Mouse (Mus musculus): ENCODE results near the gene Gstm2. TPM values are rescaled to one million over a fixed set of nuclear protein-coding genes. Genes with fewer than 3 reads are reported as not detected.
"Not testable (repeated sequence)": the region's sequence is repeated elsewhere in the genome, so short reads cannot be mapped to it uniquely, and the experiment has no call there.

Gstm2 gene
- polyA plus RNA-seq, 1 experiment from 2014 or later = 4.2 TPM

DNA sequence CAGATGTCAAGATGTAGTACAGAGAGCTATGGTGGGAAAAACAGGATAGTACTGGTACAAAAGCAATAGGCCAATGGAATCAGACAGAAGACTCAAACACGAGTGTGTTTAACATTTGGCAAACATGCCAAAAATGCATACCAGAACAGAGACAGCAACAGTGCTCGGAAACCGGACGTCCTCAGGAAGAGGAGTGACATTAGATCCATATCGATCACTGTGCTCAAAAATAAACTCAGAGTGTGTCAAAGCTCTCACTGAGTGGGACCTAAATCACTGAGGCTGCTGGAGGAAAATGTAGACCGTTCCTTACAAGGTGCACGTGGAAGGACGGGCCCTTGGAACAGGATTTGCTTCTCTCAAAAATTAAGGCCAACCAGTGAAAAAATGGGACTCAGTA, 15.8 kb upstream of the Gstm2 start:
- Histone ChIP-seq H3K27ac (ENCODE audit: low read length) (no peak overlapping the region), H3K9me3 (ENCODE audit: control insufficient read depth, low read length) (no peaks in the 10 kb centered on the region), H3K4me1 (replicated peaks; ENCODE audit: control insufficient read depth, insufficient read depth, low read length) (no peaks in the 10 kb centered on the region), H3K9ac (replicated peaks; ENCODE audit: low read depth, low read length) (no peak overlapping the region), H3K4me2 (ENCODE audit: low read length) (no peak overlapping the region), H3K4me3 (replicated peaks; ENCODE audit: low read length) (no peak overlapping the region), H3K36me3 (ENCODE audit: control insufficient read depth, insufficient read depth) (no peaks in the 10 kb centered on the region), H3K27me3 (replicated peaks; ENCODE audit: control insufficient read depth, insufficient read depth, low read length) (no peaks in the 10 kb centered on the region)
- ATAC-seq = no peak
- 88% methylated on average over 8 of the region's 8 CpGs for WGBS

DNA sequence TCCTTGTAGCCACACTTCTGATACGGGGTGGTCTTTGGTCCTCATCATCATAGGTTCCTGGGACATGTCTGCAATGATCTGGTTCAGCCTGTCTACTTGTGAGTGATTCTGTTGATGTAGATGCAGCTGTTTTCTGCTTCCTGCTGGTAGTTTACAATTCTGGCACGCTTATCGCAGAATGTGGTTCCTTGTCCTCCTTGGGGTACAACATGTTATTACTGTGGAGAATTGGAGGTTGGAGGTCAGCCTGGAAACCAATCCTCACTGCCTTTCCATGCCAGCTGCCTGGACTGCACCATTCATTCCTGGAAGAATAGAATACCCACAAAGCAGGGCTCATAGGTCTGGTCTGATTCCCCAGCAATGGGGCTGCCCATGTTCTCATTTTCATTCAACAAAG, 13.2 kb upstream of the Gstm2 start:
- Histone ChIP-seq H3K9ac (replicated peaks; ENCODE audit: low read depth, low read length) (no peak overlapping the region), H3K9me3 (ENCODE audit: control insufficient read depth, low read length) (no peaks in the 10 kb centered on the region), H3K36me3 (ENCODE audit: control insufficient read depth, insufficient read depth) (no peaks in the 10 kb centered on the region), H3K4me3 (replicated peaks; ENCODE audit: low read length) (no peak overlapping the region), H3K27me3 (replicated peaks; ENCODE audit: control insufficient read depth, insufficient read depth, low read length) (no peaks in the 10 kb centered on the region), H3K4me1 (replicated peaks; ENCODE audit: control insufficient read depth, insufficient read depth, low read length) (no peaks in the 10 kb centered on the region), H3K4me2 (ENCODE audit: low read length) (no peak overlapping the region), H3K27ac (ENCODE audit: low read length) (no peak overlapping the region)
- WGBS = 94% methylated on average over 3 of the region's 3 CpGs
- ATAC-seq = no peak

DNA sequence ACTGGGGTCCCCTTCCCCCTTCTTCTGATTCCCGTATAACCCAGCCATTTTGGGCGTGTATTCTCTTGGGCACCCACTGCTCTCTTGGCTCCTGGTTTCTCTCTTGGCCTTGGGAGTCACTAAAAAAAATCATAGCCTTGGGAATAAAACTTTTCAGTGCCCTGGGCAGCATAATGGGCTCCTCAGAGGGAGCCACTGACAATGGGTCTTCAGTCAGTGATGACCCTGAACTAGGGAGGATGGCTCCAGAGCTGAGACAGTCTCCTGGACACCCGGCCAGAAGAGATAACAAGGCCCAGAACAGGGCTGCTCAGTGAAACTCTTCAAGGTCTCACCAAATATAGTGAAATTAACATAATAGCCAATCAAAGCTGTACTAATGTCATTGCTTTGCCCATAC, 12.3 kb upstream of the Gstm2 start:
- WGBS = 86% methylated on average over 3 of the region's 3 CpGs
- Histone ChIP-seq H3K36me3 (ENCODE audit: control insufficient read depth, insufficient read depth) (no peaks in the 10 kb centered on the region), H3K9me3 (ENCODE audit: control insufficient read depth, low read length) (no peaks in the 10 kb centered on the region), H3K27me3 (replicated peaks; ENCODE audit: control insufficient read depth, insufficient read depth, low read length) (no peaks in the 10 kb centered on the region), H3K4me1 (replicated peaks; ENCODE audit: control insufficient read depth, insufficient read depth, low read length) (no peaks in the 10 kb centered on the region), H3K4me3 (replicated peaks; ENCODE audit: low read length) (no peak overlapping the region), H3K4me2 (ENCODE audit: low read length) (no peak overlapping the region), H3K9ac (replicated peaks; ENCODE audit: low read depth, low read length) (no peak overlapping the region), H3K27ac (ENCODE audit: low read length) (no peak overlapping the region)
- ATAC-seq = no peak

- H3K4me1 ChIP-seq (replicated peaks; ENCODE audit: control insufficient read depth, insufficient read depth, low read length) = no peaks in the 10 kb centered on the region
- no peak overlapping the region for H3K4me3 ChIP-seq (replicated peaks; ENCODE audit: low read length)
- no peaks in the 10 kb centered on the region for H3K27me3 ChIP-seq (replicated peaks; ENCODE audit: control insufficient read depth, insufficient read depth, low read length)
- ATAC-seq = no peak
- no peak overlapping the region for H3K27ac ChIP-seq (ENCODE audit: low read length)
- H3K9me3 ChIP-seq (ENCODE audit: control insufficient read depth, low read length) = no peaks in the 10 kb centered on the region
- WGBS = 87% methylated on average over 4 of the region's 4 CpGs
- H3K9ac ChIP-seq (replicated peaks; ENCODE audit: low read depth, low read length) = no peak overlapping the region
- H3K4me2 ChIP-seq (ENCODE audit: low read length) = no peak overlapping the region
- no peaks in the 10 kb centered on the region for H3K36me3 ChIP-seq (ENCODE audit: control insufficient read depth, insufficient read depth)
Observed at GRCm38 (mm10) chr3:107996576-107996975, 10.3 kb upstream of the Gstm2 start.

DNA sequence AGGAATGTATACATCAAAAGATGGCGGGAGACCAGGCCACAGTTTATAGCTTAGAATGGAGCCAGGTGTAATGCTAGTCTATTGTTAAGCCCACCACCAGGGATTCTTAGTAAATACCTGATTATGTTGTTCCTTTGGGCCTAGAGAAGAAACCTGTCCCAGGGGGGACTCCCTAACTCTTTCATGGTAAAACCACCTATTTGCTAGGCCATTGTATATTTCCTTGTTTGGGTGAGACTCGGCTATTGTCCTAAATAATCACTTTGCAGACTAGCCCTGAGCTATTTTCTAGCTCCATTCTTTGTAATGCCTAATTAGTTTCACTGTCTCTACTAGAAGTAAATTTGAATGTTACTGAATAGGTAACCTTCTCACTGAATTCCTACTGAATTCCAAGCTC, 9.7 kb upstream of the Gstm2 start:
- not testable (repeated sequence) for H3K4me3 ChIP-seq (replicated peaks; ENCODE audit: low read length); ATAC-seq
- 58% methylated on average over 2 of the region's 2 CpGs for WGBS

GRCm38 (mm10) chr3:107985141-107985540, 1.1 kb downstream of the Gstm2 start:
- H3K4me3 ChIP-seq (replicated peaks; ENCODE audit: low read length) = not testable (repeated sequence)
- WGBS = 96% methylated on average over 2 of the region's 2 CpGs

More for the DNA sequence above, 9.7 kb upstream of the Gstm2 start:
- H3K27ac ChIP-seq (ENCODE audit: low read length); H3K36me3 ChIP-seq (ENCODE audit: control insufficient read depth, insufficient read depth); H3K4me1 ChIP-seq (replicated peaks; ENCODE audit: control insufficient read depth, insufficient read depth, low read length); H3K9me3 ChIP-seq (ENCODE audit: control insufficient read depth, low read length); H3K27me3 ChIP-seq (replicated peaks; ENCODE audit: control insufficient read depth, insufficient read depth, low read length); H3K9ac ChIP-seq (replicated peaks; ENCODE audit: low read depth, low read length); H3K4me2 ChIP-seq (ENCODE audit: low read length): not testable (repeated sequence)

GRCm38 (mm10) chr3:107984471-107984870, 1.8 kb downstream of the Gstm2 start:
- H3K4me1 ChIP-seq (replicated peaks; ENCODE audit: control insufficient read depth, insufficient read depth, low read length) = no peaks in the 10 kb centered on the region
- WGBS = 91% methylated on average over 5 of the region's 5 CpGs
- H3K4me3 ChIP-seq (replicated peaks; ENCODE audit: low read length) = no peak overlapping the region
- H3K27me3 ChIP-seq (replicated peaks; ENCODE audit: control insufficient read depth, insufficient read depth, low read length) = no peaks in the 10 kb centered on the region
- no peak overlapping the region for H3K27ac ChIP-seq (ENCODE audit: low read length)
- no peak overlapping the region for H3K4me2 ChIP-seq (ENCODE audit: low read length)
- H3K36me3 ChIP-seq (ENCODE audit: control insufficient read depth, insufficient read depth) = no peaks in the 10 kb centered on the region
- no peaks in the 10 kb centered on the region for H3K9me3 ChIP-seq (ENCODE audit: control insufficient read depth, low read length)
- no peak overlapping the region for H3K9ac ChIP-seq (replicated peaks; ENCODE audit: low read depth, low read length)
- ATAC-seq = no peak

More at GRCm38 (mm10) chr3:107985141-107985540, 1.1 kb downstream of the Gstm2 start:
- not testable (repeated sequence) for H3K9ac ChIP-seq (replicated peaks; ENCODE audit: low read depth, low read length); H3K27me3 ChIP-seq (replicated peaks; ENCODE audit: control insufficient read depth, insufficient read depth, low read length); ATAC-seq; H3K4me2 ChIP-seq (ENCODE audit: low read length); H3K9me3 ChIP-seq (ENCODE audit: control insufficient read depth, low read length); H3K36me3 ChIP-seq (ENCODE audit: control insufficient read depth, insufficient read depth); H3K27ac ChIP-seq (ENCODE audit: low read length); H3K4me1 ChIP-seq (replicated peaks; ENCODE audit: control insufficient read depth, insufficient read depth, low read length)

GRCm38 (mm10) chr3:107983771-107984170, 2.5 kb downstream of the Gstm2 start:
- no peaks in the 10 kb centered on the region for H3K27me3 ChIP-seq (replicated peaks; ENCODE audit: control insufficient read depth, insufficient read depth, low read length)
- H3K9ac ChIP-seq (replicated peaks; ENCODE audit: low read depth, low read length) = no peak overlapping the region
- no peak overlapping the region for H3K4me3 ChIP-seq (replicated peaks; ENCODE audit: low read length)
- no peaks in the 10 kb centered on the region for H3K9me3 ChIP-seq (ENCODE audit: control insufficient read depth, low read length)
- H3K27ac ChIP-seq (ENCODE audit: low read length) = no peak overlapping the region
- WGBS = 64% methylated on average over 3 of the region's 3 CpGs
- H3K36me3 ChIP-seq (ENCODE audit: control insufficient read depth, insufficient read depth) = no peaks in the 10 kb centered on the region
- no peaks in the 10 kb centered on the region for H3K4me1 ChIP-seq (replicated peaks; ENCODE audit: control insufficient read depth, insufficient read depth, low read length)
- ATAC-seq = no peak
- no peak overlapping the region for H3K4me2 ChIP-seq (ENCODE audit: low read length)

- no peak overlapping the region for H3K27ac ChIP-seq (ENCODE audit: low read length)
- WGBS = 80% methylated on average over 6 of the region's 6 CpGs
- no peak overlapping the region for H3K4me2 ChIP-seq (ENCODE audit: low read length)
- H3K36me3 ChIP-seq (ENCODE audit: control insufficient read depth, insufficient read depth) = no peaks in the 10 kb centered on the region
- no peak overlapping the region for H3K4me3 ChIP-seq (replicated peaks; ENCODE audit: low read length)
- H3K9me3 ChIP-seq (ENCODE audit: control insufficient read depth, low read length) = no peaks in the 10 kb centered on the region
- ATAC-seq = no peak
- H3K4me1 ChIP-seq (replicated peaks; ENCODE audit: control insufficient read depth, insufficient read depth, low read length) = no peaks in the 10 kb centered on the region
- H3K9ac ChIP-seq (replicated peaks; ENCODE audit: low read depth, low read length) = no peak overlapping the region
- no peaks in the 10 kb centered on the region for H3K27me3 ChIP-seq (replicated peaks; ENCODE audit: control insufficient read depth, insufficient read depth, low read length)
Observed at GRCm38 (mm10) chr3:107982726-107983125, 3.5 kb downstream of the Gstm2 start.

DNA sequence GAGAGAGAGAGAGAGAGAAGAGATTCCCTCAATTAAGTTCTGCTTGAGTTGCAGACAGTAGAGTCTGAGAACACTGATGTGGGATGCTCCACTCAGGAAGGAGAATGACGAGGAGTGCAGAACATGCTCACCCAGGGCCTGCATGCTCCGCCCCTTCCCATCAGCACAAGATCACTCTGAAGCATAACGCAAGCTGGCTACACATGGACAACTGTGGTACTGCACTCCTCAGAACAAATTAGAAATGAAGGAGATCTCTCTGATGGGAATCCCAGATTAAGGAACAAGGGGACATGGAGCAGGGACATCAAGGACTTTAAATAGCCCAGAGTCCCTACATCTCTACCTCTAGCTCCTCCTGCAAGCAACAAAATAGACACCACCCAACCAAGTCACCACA, 5.0 kb downstream of the Gstm2 start:
- no peak for ATAC-seq
- no peaks in the 10 kb centered on the region for H3K27me3 ChIP-seq (replicated peaks; ENCODE audit: control insufficient read depth, insufficient read depth, low read length)
- no peak overlapping the region for H3K9ac ChIP-seq (replicated peaks; ENCODE audit: low read depth, low read length)
- H3K36me3 ChIP-seq (ENCODE audit: control insufficient read depth, insufficient read depth) = no peaks in the 10 kb centered on the region
- no peak overlapping the region for H3K27ac ChIP-seq (ENCODE audit: low read length)
- no peak overlapping the region for H3K4me3 ChIP-seq (replicated peaks; ENCODE audit: low read length)
- WGBS = 60% methylated on average over 3 of the region's 3 CpGs
- no peaks in the 10 kb centered on the region for H3K9me3 ChIP-seq (ENCODE audit: control insufficient read depth, low read length)
- H3K4me1 ChIP-seq (replicated peaks; ENCODE audit: control insufficient read depth, insufficient read depth, low read length) = no peaks in the 10 kb centered on the region
- no peak overlapping the region for H3K4me2 ChIP-seq (ENCODE audit: low read length)
